Mouse (Mus musculus) midbrain, embryonic 12.5 days (tissue): ENCODE measurements around the gene Sgip1. TPM values are rescaled to one million over a fixed set of nuclear protein-coding genes. Genes with fewer than 3 reads are reported as not detected.

Experiments
- ATAC-seq: fragments of 200-750 bp; cut with Nextera tagmentation; 2 replicates; pipeline ENCODE4 v1.8.0; 2017; ENCODE audit warnings: low read depth, moderate TSS enrichment, moderate library complexity; ENCODE audit not compliant: low FRiP score
- H3K27ac ChIP-seq: fragments of 300-500 bp; sonication (generic); replicated peaks from 2 replicates; pipeline ENCODE4 v1.5.1; 2016; ENCODE audit warnings: mild to moderate bottlenecking
- H3K27me3 ChIP-seq: fragments of 300-500 bp; sonication (generic); 2 replicates; pipeline ENCODE4 v1.6.1; 2016; ENCODE audit warnings: mild to moderate bottlenecking
- H3K36me3 ChIP-seq: fragments of 300-500 bp; sonication (generic); 2 replicates; pipeline ENCODE4 v1.6.1; 2016
- H3K4me1 ChIP-seq: fragments of 300-500 bp; sonication (generic); 2 replicates; pipeline ENCODE4 v1.6.1; 2016
- H3K4me2 ChIP-seq: fragments of 300-500 bp; sonication (generic); replicated peaks from 2 replicates; pipeline ENCODE4 v1.6.1; 2016; ENCODE audit warnings: mild to moderate bottlenecking, moderate library complexity
- H3K4me3 ChIP-seq: fragments of 300-500 bp; sonication (generic); 2 replicates; pipeline ENCODE4 v1.5.1; 2016; ENCODE audit warnings: mild to moderate bottlenecking
- H3K9ac ChIP-seq: fragments of 300-500 bp; sonication (generic); replicated peaks from 2 replicates; pipeline ENCODE4 v1.6.1; 2016; ENCODE audit warnings: mild to moderate bottlenecking, moderate library complexity
- H3K9me3 ChIP-seq: fragments of 300-500 bp; sonication (generic); 2 replicates; pipeline ENCODE4 v1.6.1; 2016; ENCODE audit warnings: mild to moderate bottlenecking
- whole genome bisulfite sequencing: fragments of 180-500 bp; shearing (Covaris S2); methylation state at CpG from one replicate; pipeline ENCODE4 v1.1.7; 2016; 5-methylcytosine and 5-hydroxymethylcytosine counted together
- polyA plus RNA-seq: library from polyadenylated mRNA; unstranded; fragments of >200 nt; fragmentation: Nextera tagmentation; extraction: Ambion mirVana; gene quantifications from 2 replicates; pipeline ENCODE4 v1.2.1, GENCODE M21; 2016

The Sgip1 gene
- polyA plus RNA-seq, 1 experiment from 2014 or later, result 32.5 TPM

DNA sequence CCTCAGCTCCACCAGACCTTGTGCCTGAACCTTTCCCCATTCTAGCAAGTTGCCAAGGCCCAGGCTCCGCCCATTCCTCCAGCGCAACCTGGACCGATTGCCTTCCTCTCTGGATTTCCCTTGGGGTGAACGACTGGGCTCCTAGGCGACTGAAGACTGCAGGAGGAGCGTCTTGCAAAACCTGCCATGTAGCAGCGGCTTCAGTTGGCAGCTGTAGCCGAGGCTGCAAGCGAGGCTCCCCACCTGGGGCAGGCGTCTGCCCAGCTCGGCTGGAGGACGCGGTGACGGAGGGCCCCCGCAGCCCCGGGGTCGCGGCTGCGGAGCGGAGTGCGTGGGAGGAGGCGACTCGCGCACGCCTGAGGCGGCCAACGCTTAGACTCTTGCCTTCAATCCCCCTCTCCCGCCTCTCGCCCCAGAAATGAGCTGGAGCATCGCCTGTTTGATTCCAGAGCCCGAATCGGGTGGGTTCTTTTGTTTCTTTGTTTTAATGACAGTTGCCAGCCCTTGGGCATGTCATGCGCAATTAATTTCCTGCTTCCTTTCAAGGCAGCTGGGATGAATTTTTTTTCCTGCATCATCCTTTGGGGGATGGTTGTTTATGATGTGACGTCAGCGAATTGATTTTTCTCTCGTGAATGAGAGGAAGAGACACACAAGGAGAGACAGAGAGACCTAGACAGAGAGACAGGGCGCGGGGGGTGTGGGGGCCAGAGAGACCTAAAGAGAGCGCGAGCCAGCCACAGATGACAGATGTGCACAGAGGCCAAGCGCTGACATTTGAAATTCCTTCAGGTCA is 18.2 kb downstream of the Sgip1 start:
- Histone ChIP-seq H3K4me1 (peaks cover 15% of the 10 kb centered on the region), H3K27ac (peak overlapping the region; percentile 94), H3K27me3 (no peaks in the 10 kb centered on the region), H3K4me3 (peak overlapping the region; percentile 59), H3K36me3 (no peaks in the 10 kb centered on the region), H3K9ac (peak overlapping the region; percentile 70), H3K9me3 (no peaks in the 10 kb centered on the region), H3K4me2 (peak overlapping the region; percentile 91)
- under 1% methylated on average over 41 of the region's 41 CpGs for WGBS
- ATAC-seq, result peak; percentile 72

DNA sequence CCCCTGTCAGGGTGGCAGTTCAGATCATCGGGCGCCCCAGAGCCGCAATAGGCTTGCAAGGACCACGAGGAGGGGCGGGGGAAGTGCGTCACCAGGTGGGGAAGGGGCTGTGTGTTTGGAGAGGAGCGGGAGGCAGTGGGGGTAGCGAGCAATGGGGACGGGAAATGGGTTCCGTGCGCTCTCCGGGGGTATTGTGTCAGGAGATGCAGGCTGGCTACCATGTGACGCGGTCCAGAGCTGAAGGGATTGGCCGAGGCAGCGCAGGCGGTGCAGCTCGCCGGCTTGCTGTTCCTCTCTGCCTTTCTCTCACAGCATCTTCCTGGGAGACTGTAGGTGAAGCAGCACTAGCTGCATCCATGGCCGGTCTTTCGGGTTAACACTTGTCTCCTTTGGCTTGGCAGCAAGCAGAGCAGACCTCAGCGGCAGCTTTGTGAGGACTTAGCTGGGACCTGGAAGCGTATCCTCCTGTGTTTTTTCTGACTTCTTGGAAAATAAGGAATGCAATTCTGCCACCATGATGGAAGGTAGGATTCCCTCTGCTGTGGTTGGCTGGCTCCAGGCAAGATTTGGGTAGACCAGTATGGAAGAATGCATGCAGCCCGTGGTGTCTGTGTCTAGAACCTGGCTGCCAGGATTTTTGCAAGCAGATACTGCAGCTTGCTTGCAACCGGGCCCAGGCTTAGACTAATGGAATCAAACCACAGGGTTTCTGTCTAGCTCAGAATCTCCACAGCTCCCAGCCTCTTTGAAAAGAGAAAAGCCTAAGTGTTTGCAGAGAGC is 19.1 kb downstream of the Sgip1 start:
- H3K9ac ChIP-seq, result peak overlapping the region; percentile 70
- peak; percentile 97 for ATAC-seq
- H3K27me3 ChIP-seq, result no peaks in the 10 kb centered on the region
- no peaks in the 10 kb centered on the region for H3K9me3 ChIP-seq
- H3K27ac ChIP-seq, result peak overlapping the region; percentile 94
- WGBS, result 1% methylated on average over 25 of the region's 25 CpGs
- H3K36me3 ChIP-seq, result no peaks in the 10 kb centered on the region
- H3K4me3 ChIP-seq, result peak overlapping the region; percentile 59
- peak overlapping the region; percentile 91 for H3K4me2 ChIP-seq
- H3K4me1 ChIP-seq, result peaks cover 15% of the 10 kb centered on the region

DNA sequence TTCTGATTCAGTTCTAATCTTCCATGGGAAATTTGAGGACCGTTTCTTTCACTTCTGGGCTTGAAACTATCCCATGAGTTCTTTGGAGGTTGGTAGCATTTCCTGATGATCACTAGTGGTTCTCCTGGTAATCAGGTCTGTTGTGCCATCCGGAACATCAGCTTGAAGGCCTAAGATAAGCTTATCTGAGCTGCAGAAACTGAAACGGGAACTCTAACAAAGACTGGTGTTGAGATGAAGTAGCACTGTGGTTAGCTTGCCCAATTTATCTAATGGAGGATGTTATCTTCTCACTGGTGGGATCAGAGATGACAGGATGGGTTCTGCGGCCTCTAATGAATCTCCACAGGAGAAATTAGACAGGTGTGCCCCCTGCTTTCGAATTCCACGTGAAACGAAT is 21.0 kb downstream of the Sgip1 start:
- no peak overlapping the region for H3K9ac ChIP-seq

DNA sequence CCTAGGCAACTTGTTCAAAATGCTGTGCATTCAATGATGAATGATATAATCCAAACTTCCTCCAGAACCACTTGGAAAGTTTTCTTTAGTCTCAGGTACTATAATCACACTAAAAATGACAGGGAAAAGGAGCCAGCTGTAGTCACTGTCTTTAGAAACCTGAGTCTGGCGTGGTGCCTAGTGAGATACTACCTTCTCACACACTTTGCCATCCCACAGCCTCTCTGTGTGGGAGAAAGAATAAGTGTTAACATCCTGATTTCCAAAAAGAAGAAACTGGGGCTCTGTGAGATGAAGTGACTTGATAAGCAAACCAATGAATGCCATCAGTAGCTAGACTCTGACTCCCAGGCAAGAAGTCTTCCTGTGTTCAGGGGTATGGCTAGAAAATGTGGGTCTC is 28.0 kb downstream of the Sgip1 start:
- H3K4me3 ChIP-seq, result no peak overlapping the region
- H3K4me2 ChIP-seq, result no peak overlapping the region
- 0 out of 2 replicates have a peak, but pooled peaks cover 3% of the 10 kb centered on the region for H3K4me1 ChIP-seq
- H3K9me3 ChIP-seq, result no peaks in the 10 kb centered on the region
- ATAC-seq, result no peak
- no peak overlapping the region for H3K27ac ChIP-seq
- H3K36me3 ChIP-seq, result no peaks in the 10 kb centered on the region
- H3K27me3 ChIP-seq, result no peaks in the 10 kb centered on the region
- 87% methylated on average over 1 of the region's 1 CpGs for WGBS
- no peak overlapping the region for H3K9ac ChIP-seq

More for the DNA sequence above, 21.0 kb downstream of the Sgip1 start:
- WGBS, result 82% methylated on average over 7 of the region's 7 CpGs
- peaks cover 15% of the 10 kb centered on the region for H3K4me1 ChIP-seq
- ATAC-seq, result no peak
- H3K4me2 ChIP-seq, result peak overlapping the region; percentile 91
- no peaks in the 10 kb centered on the region for H3K36me3 ChIP-seq
- no peaks in the 10 kb centered on the region for H3K9me3 ChIP-seq
- H3K27ac ChIP-seq, result no peak overlapping the region
- no peaks in the 10 kb centered on the region for H3K27me3 ChIP-seq
- H3K4me3 ChIP-seq, result peak overlapping the region; percentile 25

DNA sequence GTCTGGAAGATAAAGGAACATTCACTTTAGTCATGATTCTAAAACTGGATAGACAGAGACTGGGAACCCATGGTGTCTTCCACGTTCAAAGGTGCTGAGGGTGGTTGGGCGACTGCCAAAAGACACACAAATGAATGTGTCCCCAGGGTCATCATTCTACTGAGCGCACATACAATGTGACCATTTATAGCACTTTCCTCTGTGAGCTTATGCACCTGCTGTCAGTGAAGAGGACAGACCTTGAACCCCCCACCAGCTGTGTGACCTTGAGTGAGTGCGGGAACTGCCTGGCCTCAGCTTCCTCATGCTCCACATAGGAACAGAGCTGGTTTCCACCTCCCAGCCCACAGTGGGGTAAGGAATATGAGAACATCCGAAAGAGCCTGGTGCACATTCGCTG is 28.8 kb downstream of the Sgip1 start:
- ATAC-seq, result no peak

DNA sequence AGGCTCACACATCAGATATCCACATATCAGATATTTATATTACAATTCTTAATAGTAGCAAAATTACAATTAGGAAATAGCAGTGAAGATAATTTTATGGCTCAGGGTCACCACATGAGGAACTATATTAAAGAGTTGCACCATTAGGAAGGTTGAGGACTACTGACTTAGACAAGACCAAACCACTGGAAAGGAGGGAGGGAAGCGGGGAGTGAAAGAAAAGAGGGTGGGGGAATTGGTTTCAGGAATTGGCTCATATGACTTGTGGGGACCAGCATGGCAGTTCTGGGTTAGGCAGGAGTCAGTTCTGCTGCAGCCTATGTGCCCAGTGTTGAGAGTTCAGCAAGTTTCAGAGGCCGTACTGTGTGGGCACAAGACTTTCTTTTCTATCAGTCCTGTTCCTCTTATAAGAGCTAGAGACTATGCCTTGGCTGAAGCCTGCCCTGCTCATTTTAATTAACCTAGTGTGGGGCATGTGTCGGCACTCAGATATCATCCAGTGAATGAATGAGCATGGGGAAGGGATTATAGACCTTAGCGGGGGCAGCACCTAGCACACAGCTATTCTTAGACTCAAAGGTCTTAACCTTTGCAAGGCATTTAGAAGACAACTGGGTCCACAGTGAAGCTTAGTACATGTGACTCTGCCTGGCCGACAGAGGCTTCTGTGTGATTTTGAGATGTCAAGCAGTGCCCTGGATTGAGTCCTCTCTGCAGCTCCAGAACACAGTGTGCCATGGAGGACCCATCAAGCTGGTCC is 30.7 kb downstream of the Sgip1 start:
- ATAC-seq, result no peak
- H3K9me3 ChIP-seq, result no peaks in the 10 kb centered on the region
- H3K4me3 ChIP-seq, result no peak overlapping the region
- no peaks in the 10 kb centered on the region for H3K27me3 ChIP-seq
- no peak overlapping the region for H3K27ac ChIP-seq
- H3K9ac ChIP-seq, result no peak overlapping the region
- no peak overlapping the region for H3K4me2 ChIP-seq
- WGBS, result 58% methylated on average over 5 of the region's 5 CpGs
- H3K4me1 ChIP-seq, result peaks cover 7% of the 10 kb centered on the region; the same call in 1 of the 2 replicates
- no peaks in the 10 kb centered on the region for H3K36me3 ChIP-seq

More for the DNA sequence above, 28.8 kb downstream of the Sgip1 start:
- Histone ChIP-seq H3K9ac (no peak overlapping the region), H3K4me1 (0 out of 2 replicates have a peak, but pooled peaks cover 3% of the 10 kb centered on the region), H3K9me3 (no peaks in the 10 kb centered on the region), H3K27me3 (no peaks in the 10 kb centered on the region), H3K4me2 (no peak overlapping the region), H3K4me3 (no peak overlapping the region), H3K27ac (no peak overlapping the region), H3K36me3 (no peaks in the 10 kb centered on the region)
- WGBS, result 89% methylated on average over 6 of the region's 6 CpGs

DNA sequence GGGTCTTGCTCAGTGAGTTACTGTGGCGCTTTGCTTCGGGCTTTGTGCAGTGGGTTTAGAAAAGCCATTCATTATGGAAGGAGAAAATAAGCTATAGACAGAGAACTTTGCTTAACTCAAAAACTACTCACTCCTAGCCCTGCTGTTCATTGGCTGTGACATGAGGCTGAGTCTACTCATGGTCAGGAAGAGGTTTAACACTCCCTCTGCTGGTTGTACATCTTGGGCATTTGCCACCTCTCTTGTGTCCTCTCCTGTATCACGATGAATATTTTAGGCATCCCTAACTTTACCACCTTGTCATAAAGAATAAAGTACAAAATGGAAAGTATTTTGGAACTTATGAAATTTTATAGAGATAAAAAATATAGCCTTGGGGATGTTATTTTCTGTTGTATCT is 32.1 kb downstream of the Sgip1 start:
- Histone ChIP-seq H3K27me3 (no peaks in the 10 kb centered on the region), H3K9ac (no peak overlapping the region), H3K36me3 (no peaks in the 10 kb centered on the region), H3K4me2 (no peak overlapping the region), H3K4me3 (no peak overlapping the region), H3K4me1 (peaks cover 9% of the 10 kb centered on the region; the same call in 1 of the 2 replicates), H3K9me3 (no peaks in the 10 kb centered on the region), H3K27ac (no peak overlapping the region)
- 89% methylated on average over 3 of the region's 3 CpGs for WGBS
- no peak for ATAC-seq

DNA sequence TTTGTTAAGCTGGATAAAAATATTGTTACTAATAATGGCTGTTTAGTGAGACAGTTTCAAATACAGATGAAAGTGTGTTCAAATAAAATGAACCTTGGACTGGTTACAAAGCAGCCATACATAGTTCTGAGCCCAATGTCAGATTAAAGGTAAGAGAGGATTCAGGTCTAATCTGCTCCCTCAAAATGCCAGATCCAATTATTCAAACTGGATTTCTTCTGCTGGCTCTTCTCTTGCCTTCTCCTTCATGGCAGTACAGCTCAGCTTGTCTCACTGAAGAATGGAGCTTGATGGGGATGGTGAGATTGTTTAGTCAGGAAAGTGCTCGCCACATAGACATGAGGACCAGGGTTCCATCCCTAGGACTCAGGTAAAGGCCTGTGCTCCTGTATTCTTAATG is 32.7 kb downstream of the Sgip1 start:
- no peak for ATAC-seq
- Histone ChIP-seq H3K27ac (no peak overlapping the region), H3K9me3 (no peaks in the 10 kb centered on the region), H3K4me1 (peaks cover 9% of the 10 kb centered on the region; the same call in 1 of the 2 replicates), H3K9ac (no peak overlapping the region), H3K36me3 (no peaks in the 10 kb centered on the region), H3K27me3 (no peaks in the 10 kb centered on the region), H3K4me2 (no peak overlapping the region), H3K4me3 (no peak overlapping the region)
- 82% methylated on average over 1 of the region's 1 CpGs for WGBS

DNA sequence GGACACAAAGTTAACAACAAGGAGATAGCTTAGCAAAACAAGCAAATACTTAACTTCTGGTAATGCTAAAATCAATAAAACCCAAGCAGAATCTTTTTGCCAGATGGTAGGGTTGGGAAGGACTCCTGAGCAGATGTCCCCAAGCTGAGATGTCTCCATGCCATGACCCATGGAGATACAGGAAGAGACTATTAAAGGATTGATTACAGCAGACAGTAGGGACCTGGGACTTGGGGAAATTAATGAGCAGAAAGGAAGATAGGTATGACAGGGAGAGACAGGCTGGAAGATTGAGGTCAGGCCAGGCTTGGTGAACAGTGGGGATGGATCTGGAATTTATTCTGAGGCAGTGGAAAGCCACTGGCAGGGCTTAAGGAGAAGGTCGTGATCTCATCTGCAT is 33.5 kb downstream of the Sgip1 start:
- H3K4me2 ChIP-seq, result no peak overlapping the region
- 47% methylated on average over 1 of the region's 1 CpGs for WGBS
- H3K9ac ChIP-seq, result no peak overlapping the region
- ATAC-seq, result no peak
- H3K36me3 ChIP-seq, result no peaks in the 10 kb centered on the region
- H3K4me3 ChIP-seq, result no peak overlapping the region
- H3K27me3 ChIP-seq, result no peaks in the 10 kb centered on the region
- no peaks in the 10 kb centered on the region for H3K9me3 ChIP-seq
- H3K4me1 ChIP-seq, result peaks cover 9% of the 10 kb centered on the region; the same call in 1 of the 2 replicates
- no peak overlapping the region for H3K27ac ChIP-seq

DNA sequence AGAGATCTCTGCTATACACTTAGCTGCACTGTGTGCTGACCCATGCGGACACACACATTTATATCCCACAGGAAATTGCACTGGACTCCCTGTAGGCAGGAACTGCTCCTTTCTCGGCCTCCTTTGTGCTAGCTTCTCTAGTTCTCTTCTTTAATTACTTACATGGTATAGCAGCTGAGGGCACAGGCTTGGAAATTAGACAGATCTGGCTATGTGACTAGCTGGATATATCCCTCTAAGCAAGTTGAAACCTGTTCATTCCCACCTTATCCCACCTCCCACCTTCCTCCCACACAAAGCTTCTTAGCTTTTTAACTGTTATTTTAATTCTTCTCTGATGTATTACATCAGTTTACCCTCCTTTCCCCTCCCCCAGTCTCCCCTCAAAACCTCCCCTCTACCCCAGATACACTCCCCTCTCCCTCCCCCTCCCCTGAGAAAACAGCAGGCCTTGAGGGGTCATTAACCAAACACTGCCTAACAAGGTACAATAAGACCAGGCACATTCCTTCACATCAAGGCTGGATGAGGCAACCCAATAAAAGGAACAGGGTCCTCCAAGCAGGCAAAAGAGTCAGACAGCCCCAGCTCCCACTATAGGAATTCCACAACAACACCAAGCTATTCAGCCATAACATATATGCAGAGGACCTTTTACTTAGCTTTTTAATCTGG is 34.6 kb downstream of the Sgip1 start:
- H3K4me3 ChIP-seq, result no peak overlapping the region
- H3K4me2 ChIP-seq, result no peak overlapping the region
- H3K36me3 ChIP-seq, result no peaks in the 10 kb centered on the region
- 68% methylated on average over 2 of the region's 2 CpGs for WGBS
- H3K27ac ChIP-seq, result no peak overlapping the region
- no peak overlapping the region for H3K9ac ChIP-seq
- H3K27me3 ChIP-seq, result no peaks in the 10 kb centered on the region
- ATAC-seq, result no peak
- peaks cover 6% of the 10 kb centered on the region; the same call in 1 of the 2 replicates for H3K4me1 ChIP-seq
- no peaks in the 10 kb centered on the region for H3K9me3 ChIP-seq

DNA sequence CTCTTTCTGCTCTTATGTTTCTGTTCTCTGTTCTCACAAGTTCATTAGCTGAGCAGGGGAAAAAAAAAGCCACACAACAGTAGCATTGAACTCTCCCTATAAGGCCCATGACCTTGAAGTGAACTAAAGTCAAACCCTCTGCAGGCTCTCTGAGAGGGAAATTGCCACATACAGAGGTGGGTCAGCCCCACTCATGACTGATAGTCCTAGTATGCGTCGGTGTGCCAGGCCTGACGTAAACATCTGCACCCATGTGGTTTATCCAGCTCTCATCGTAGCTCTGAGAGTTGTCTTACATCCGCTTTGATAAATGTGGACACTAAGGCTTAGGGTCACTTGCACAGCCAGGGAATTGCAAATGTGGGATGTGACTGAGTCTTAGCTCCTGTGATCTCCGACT is 38.8 kb downstream of the Sgip1 start:
- Histone ChIP-seq H3K4me1 (peaks cover 8% of the 10 kb centered on the region; the same call in 1 of the 2 replicates), H3K9me3 (no peaks in the 10 kb centered on the region), H3K4me2 (no peak overlapping the region), H3K4me3 (no peak overlapping the region), H3K9ac (no peak overlapping the region), H3K36me3 (no peaks in the 10 kb centered on the region), H3K27me3 (no peaks in the 10 kb centered on the region), H3K27ac (no peak overlapping the region)
- no peak for ATAC-seq
- WGBS, result 78% methylated on average over 6 of the region's 6 CpGs
